Mouse (Mus musculus): ENCODE data around the gene Nfkb1. TPM values are rescaled to one million over a fixed set of nuclear protein-coding genes. Genes with fewer than 3 reads are reported as not detected.

The Nfkb1 gene
- total and polyA plus RNA-seq, 3 experiments = 271 to 369 (median 346) TPM

DNA sequence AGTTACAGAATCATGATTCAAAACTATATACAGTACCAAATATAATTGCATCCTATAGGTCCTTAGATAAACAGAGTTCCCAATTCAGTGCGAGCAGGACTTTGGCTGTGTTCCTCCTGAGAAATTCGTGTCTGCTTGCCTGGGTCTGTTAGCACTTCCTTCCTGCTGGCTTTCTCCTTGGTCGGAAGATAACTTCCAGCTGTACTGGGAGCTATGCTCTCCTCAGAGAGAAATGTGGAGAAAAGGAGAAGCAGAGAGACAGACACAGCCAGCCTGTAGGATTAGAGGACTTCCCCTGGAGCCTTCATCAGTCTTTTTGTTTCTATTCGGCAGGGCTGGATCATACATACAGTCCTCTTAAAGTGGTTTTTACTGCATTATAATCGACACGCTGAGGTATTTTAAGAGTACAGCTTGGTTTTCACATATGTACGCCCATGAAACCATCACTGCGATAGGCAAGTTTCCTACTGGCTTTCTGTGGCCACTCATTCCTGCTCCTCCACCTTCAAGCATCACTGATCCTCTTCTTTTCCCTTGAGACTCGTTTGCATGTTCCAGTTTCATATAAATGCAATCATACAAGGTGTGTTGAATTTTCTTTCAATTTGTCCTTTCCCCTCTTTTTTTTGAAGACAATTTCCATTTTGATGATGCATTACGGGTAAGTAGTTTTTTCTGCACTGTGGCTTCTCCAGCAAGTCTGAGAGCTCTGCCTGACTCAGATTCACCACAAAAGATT lies 8.3 kb upstream of the Nfkb1 start:
- H3K79me2 ChIP-seq (replicated peaks; ENCODE audit: control insufficient read depth, extremely low read depth, insufficient read depth, poor library complexity, severe bottlenecking) = no peaks in the 10 kb centered on the region
- in situ Hi-C loops (cut with MboI; ENCODE audit: low pct_ligation_motif_present, low pct_unique_long_range_greater_than_20kb, low sequenced_read_pairs) = loop anchor here (5.0 kb wide), 1 partner anchor 72 kb away; no protein-coding TSS in a partner anchor
- H3K27me3 ChIP-seq (replicated peaks) = peaks cover 6% of the 10 kb centered on the region
- dilution Hi-C loops (cut with MboI; ENCODE audit: extremely low pct_ligation_motif_present, extremely low pct_unique_long_range_greater_than_20kb, low sequenced_read_pairs) = no loop called here
- H3K9me3 ChIP-seq (replicated peaks; ENCODE audit: low read length) = no peaks in the 10 kb centered on the region
- peaks cover 4 to 18% of the 10 kb centered on the region in 2 experiments; a peak in 3 of 4 replicates for H3K4me1 ChIP-seq (ENCODE audit: control insufficient read depth in 1 of 2, insufficient read depth in 2 of 2)
- no peak overlapping the region for H3K9ac ChIP-seq (ENCODE audit: insufficient read depth, low read depth)
- no peaks in the 10 kb centered on the region for H3K36me3 ChIP-seq (replicated peaks in 1 of 2; ENCODE audit: control insufficient read depth in 1 of 2, insufficient read depth in 1 of 2, low read length in 1 of 2)
- H3K27ac ChIP-seq (ENCODE audit: insufficient read depth, low read depth) = no peak overlapping the region
- no peak overlapping the region for H3K4me3 ChIP-seq (replicated peaks in 1 of 3; ENCODE audit: low read depth in 2 of 3, low read length in 2 of 3, poor library complexity in 1 of 3)
- H3K4me2 ChIP-seq (ENCODE audit: insufficient read depth, low read depth, poor library complexity, severe bottlenecking) = peak overlapping the region; percentile 81
- TF ChIP-seq SIN3A (IDR thresholded peaks at IDR 0.05; ENCODE audit: low read length) = peak; percentile 59; the same call in 1 of the 2 replicates
- peak; percentile 84 for TF ChIP-seq ZNF384 (IDR thresholded peaks at IDR 0.05; ENCODE audit: low read depth, low read length)
- TF ChIP-seq MXI1 (IDR thresholded peaks at IDR 0.05; ENCODE audit: low read depth, low read length) = peak; percentile 38; the same call in 1 of the 2 replicates
- TF ChIP-seq E2F4 (IDR thresholded peaks at IDR 0.05; ENCODE audit: insufficient replicate concordance, low read depth, low read length) = no peak
- TF ChIP-seq HCFC1 (IDR thresholded peaks at IDR 0.05; ENCODE audit: low read depth, low read length) = no peak
- TF ChIP-seq POLR2A (IDR thresholded peaks at IDR 0.05; ENCODE audit: low read depth, low read length) = no peak
- TF ChIP-seq MAFK (IDR thresholded peaks at IDR 0.05; ENCODE audit: insufficient replicate concordance, low read length) = no peak
- TF ChIP-seq EP300 (IDR thresholded peaks at IDR 0.05; ENCODE audit: low read length) = peak; percentile 79
- no peak for TF ChIP-seq ZKSCAN1 (IDR thresholded peaks at IDR 0.05; ENCODE audit: borderline replicate concordance, low read depth, low read length)
- TF ChIP-seq MYC (IDR thresholded peaks at IDR 0.05; ENCODE audit: low read depth, low read length) = no peak
- TF ChIP-seq USF1 (IDR thresholded peaks at IDR 0.05; ENCODE audit: low read depth, low read length) = no peak
- no peak for TF ChIP-seq TCF12 (IDR thresholded peaks at IDR 0.05; ENCODE audit: low read depth, low read length)
- no peak for TF ChIP-seq SMC3 (IDR thresholded peaks at IDR 0.05; ENCODE audit: low read depth, low read length)
- peak; percentile 46; the same call in 1 of the 2 replicates for TF ChIP-seq ETS1 (conservative IDR thresholded peaks at IDR 0.05; ENCODE audit: low read depth, low read length)
- no peak for TF ChIP-seq PAX5 (IDR thresholded peaks at IDR 0.05; ENCODE audit: low read length)
- TF ChIP-seq USF2 (conservative IDR thresholded peaks at IDR 0.05; ENCODE audit: low read depth, low read length) = no peak
- TF ChIP-seq POLR2AphosphoS2 (IDR thresholded peaks at IDR 0.05; ENCODE audit: low read depth, low read length) = no peak
- TF ChIP-seq IRF4 (IDR thresholded peaks at IDR 0.05; ENCODE audit: low read depth, low read length) = peak; percentile 60
- TF ChIP-seq JUN (IDR thresholded peaks at IDR 0.05; ENCODE audit: insufficient read depth, low read depth, low read length) = peak; percentile 46; the same call in 1 of the 2 replicates
- peak; percentile 52 for TF ChIP-seq BHLHE40 (IDR thresholded peaks at IDR 0.05; ENCODE audit: low read depth, low read length)
- TF ChIP-seq JUND (conservative IDR thresholded peaks at IDR 0.05; ENCODE audit: low read depth, low read length) = peak; percentile 59
- no peak for TF ChIP-seq ZC3H11A (IDR thresholded peaks at IDR 0.05; ENCODE audit: low read depth, low read length)
- TF ChIP-seq RCOR1 (conservative IDR thresholded peaks at IDR 0.05; ENCODE audit: low read depth, low read length) = 0 out of 2 replicates have a peak, but pooled peaks have one; percentile 53
- TF ChIP-seq CHD2 (IDR thresholded peaks at IDR 0.05; ENCODE audit: low read length) = 0 out of 2 replicates have a peak, but pooled peaks have one; percentile 33
- peak; percentile 63 for DNase-seq (ENCODE audit: extremely low read depth)

All from CH12.LX (cell line).